Mouse (Mus musculus): Measurements from ENCODE around the gene Prkcg.

The Prkcg gene

DNA sequence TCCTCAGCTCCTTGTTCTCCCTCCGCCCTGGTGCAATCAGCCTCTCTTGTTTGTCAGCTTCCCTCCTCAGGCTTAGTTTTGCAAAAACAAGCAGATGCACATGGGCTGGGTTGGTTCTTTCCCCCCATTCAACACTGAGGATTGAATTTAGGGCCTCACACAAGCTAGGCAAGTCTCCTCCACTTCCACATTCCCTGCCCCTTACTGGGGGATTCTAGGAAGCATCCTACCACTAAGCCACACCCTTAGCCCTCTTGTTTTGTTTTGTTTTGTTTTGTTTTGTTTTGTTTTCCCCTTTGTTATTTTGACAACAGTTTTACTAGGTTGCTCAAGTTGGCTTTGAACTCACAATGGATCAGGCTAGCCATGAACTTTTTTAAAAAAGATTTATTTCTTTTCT lies 71.7 kb downstream of the Prkcg start:
- TF ChIP-seq GATA4 (IDR thresholded peaks at IDR 0.05; ENCODE audit: insufficient replicate concordance, low read length) = no peak

DNA sequence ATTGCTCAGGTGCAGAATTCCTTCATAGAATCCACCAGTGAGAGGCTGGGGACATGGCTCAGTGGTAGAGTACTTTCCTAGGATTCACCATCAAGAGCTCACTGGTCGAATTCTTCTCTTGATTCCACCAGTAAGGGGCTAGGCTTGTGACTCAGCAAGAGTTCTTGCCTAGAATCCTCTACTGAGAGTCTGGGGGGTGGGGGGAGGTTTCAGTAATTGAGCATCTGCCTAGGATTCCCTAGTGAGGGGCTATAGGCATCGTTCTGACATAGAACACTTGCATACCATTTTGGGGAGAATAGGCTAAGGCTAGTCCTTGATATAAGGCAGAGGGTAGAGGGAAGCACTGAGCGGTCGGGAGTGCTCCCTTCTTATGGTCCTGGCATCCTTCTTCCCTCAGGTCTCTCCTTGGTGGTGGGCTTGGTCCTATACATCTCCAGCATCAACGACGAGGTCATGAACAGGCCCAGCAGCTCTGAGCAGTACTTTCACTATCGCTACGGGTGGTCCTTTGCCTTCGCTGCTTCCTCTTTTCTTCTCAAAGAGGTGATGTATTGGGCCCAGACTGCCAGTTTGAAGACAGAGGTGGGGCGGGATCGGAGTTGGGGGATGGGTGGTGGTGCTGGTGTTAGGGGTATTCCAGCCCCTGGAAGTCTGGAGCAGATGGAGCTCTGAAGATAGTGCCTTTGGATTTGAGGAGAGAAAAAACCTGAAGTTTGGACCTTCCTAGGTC lies 76.7 kb downstream of the Prkcg start:
- TF ChIP-seq GATA4 (IDR thresholded peaks at IDR 0.05; ENCODE audit: insufficient replicate concordance, low read length) = no peak

GRCm38 (mm10) chr7:3366705-3367516 lies 77.9 kb downstream of the Prkcg start:
- no peak for TF ChIP-seq GATA4 (IDR thresholded peaks at IDR 0.05; ENCODE audit: insufficient replicate concordance, low read length)

DNA sequence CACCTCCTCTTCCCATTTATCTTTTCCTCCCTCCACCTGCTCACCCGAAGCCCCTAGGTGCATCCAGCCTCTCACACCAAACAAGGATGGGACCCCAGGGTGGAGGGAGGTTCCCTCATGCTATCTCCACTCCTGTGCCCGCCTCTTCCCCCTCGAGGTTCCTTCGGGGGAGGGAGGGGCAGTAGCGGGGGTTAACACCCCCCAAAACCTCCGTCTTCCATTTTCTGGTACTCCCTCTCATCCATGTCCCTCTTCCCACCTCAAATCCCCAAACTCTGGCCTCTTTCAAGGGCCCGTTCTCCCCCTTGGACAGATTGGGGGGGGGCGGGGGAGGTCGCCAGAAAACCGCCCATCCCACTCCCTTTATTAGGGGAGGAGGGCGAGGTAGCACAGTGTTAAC lies 78.6 kb downstream of the Prkcg start:
- no peak for TF ChIP-seq GATA4 (IDR thresholded peaks at IDR 0.05; ENCODE audit: insufficient replicate concordance, low read length)

- TF ChIP-seq GATA4 (IDR thresholded peaks at IDR 0.05; ENCODE audit: insufficient replicate concordance, low read length) = no peak
Measured at GRCm38 (mm10) chr7:3368311-3368710, 79.3 kb downstream of the Prkcg start.

- TF ChIP-seq GATA4 (IDR thresholded peaks at IDR 0.05; ENCODE audit: insufficient replicate concordance, low read length) = no peak
Measured at GRCm38 (mm10) chr7:3369189-3369588, 80.2 kb downstream of the Prkcg start.

- no peak for TF ChIP-seq GATA4 (IDR thresholded peaks at IDR 0.05; ENCODE audit: insufficient replicate concordance, low read length)
Measured at GRCm38 (mm10) chr7:3370407-3370806, 81.4 kb downstream of the Prkcg start.

GRCm38 (mm10) chr7:3372376-3372775 lies 83.4 kb downstream of the Prkcg start:
- no peak for TF ChIP-seq GATA4 (IDR thresholded peaks at IDR 0.05; ENCODE audit: insufficient replicate concordance, low read length)

- no peak for TF ChIP-seq GATA4 (IDR thresholded peaks at IDR 0.05; ENCODE audit: insufficient replicate concordance, low read length)
Measured at GRCm38 (mm10) chr7:3373754-3374153, 84.8 kb downstream of the Prkcg start.

GRCm38 (mm10) chr7:3376831-3377230 lies 87.9 kb downstream of the Prkcg start:
- TF ChIP-seq GATA4 (IDR thresholded peaks at IDR 0.05; ENCODE audit: insufficient replicate concordance, low read length) = no peak
